In the genomic region with DNA sequence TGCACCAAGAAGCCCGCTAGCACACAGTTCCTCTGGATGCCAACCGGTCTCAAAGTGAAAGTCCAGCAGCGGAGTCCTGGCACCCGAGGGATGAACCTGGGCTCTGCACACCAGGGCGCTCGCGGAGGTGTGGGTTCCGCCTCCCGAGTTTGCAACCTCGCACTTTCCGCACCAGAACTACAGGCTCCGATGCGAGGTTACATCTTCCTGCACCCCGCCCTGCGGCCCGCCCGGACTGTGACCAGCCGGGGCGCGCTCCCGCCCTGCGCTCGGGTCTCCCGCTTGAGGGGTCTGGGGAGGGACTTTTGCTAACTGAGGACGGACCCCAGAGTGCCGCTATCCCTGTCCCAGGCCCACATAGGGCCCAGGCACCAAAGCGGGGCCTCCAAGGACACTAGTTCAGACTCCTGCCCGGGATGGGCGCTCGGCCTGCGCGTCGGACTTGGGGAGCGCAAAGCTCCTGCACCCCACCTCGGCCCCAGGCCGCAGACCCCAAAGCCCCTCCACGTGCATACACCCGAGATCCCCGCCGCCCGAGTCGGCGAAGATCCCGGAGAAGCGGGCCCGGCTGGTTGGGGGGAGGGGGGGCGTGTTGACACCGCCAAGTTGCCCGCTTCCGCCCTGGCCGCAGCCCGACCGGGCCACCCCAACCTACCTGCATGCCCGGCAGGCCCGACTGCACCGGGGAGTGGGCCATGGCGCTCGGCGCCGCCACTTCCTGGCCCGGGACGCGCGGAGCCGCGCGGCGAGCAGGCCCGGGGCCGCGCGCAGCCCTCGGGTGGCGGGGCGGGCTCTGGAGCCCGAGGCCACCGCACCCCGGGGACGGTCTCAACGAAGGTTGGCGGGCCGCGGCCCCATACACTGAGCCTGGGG, we compare ENCODE assay signal across 8 mouse cellular contexts. TPM values are rescaled to one million over a fixed set of nuclear protein-coding genes. Genes with fewer than 3 reads are reported as not detected.
DNase-seq lines count a peak whose midpoint lies in the region; ATAC-seq and TF ChIP-seq lines count a peak whose summit lies in the region.

No protein-coding gene starts in this region.

- CTCF ChIA-PET in Patski (lab: Charles Lee): no interaction called here

- peak; percentile 54 for ATAC-seq in Patski
- ATAC-seq in granulocyte monocyte progenitor cell, adult 5-6 weeks (replicated peaks; ENCODE audit: poor library complexity, severe bottlenecking): peak; percentile 38
- peak; percentile 86 for ATAC-seq in intestine, embryonic 15.5 days
- peak; percentile 73 for ATAC-seq in liver, embryonic 16.5 days (ENCODE audit: low read depth)

- peak overlapping the region; percentile 96 for H3K9ac ChIP-seq in intestine, embryonic 15.5 days
- H3K9ac ChIP-seq in liver, embryonic 16.5 days (ENCODE audit: low read depth, low read length): peak overlapping the region; percentile 98

- H3K36me3 ChIP-seq in intestine, embryonic 15.5 days: no peaks in the 10 kb centered on the region
- peaks cover 4% of the 10 kb centered on the region for H3K36me3 ChIP-seq in liver, embryonic 16.5 days (ENCODE audit: control insufficient read depth, insufficient read depth)
- H3K36me3 ChIP-seq in thymus, adult 2 months (ENCODE audit: control insufficient read depth, insufficient read depth, low read length): no peaks in the 10 kb centered on the region

- no peak for TF ChIP-seq CTCF in Patski (IDR thresholded peaks at IDR 0.05)
- TF ChIP-seq CTCF in thymus, adult 2 months (IDR thresholded peaks at IDR 0.05; ENCODE audit: borderline replicate concordance, control insufficient read depth, extremely low read depth, insufficient read depth, low read length, poor library complexity): no peak; the same call in 1 of the 2 replicates

- H3K4me2 ChIP-seq in intestine, embryonic 15.5 days (replicated peaks): peak overlapping the region; percentile 86
- peak overlapping the region; percentile 96 for H3K4me2 ChIP-seq in liver, embryonic 16.5 days (ENCODE audit: low read depth, low read length)

- TF ChIP-seq POLR2A in thymus, adult 2 months (IDR thresholded peaks at IDR 0.05; ENCODE audit: control insufficient read depth, extremely low read depth, insufficient read depth, low read length, poor library complexity): no peak; the same call in 1 of the 2 replicates

- peaks cover 21% of the 10 kb centered on the region for H3K4me1 ChIP-seq in intestine, embryonic 15.5 days (replicated peaks)
- peaks cover 42% of the 10 kb centered on the region for H3K4me1 ChIP-seq in liver, embryonic 16.5 days (ENCODE audit: control insufficient read depth, low read depth, low read length)
- peaks cover 20% of the 10 kb centered on the region for H3K4me1 ChIP-seq in thymus, adult 2 months (replicated peaks; ENCODE audit: control insufficient read depth, insufficient read depth, low read length)

- no peaks in the 10 kb centered on the region for H3K27me3 ChIP-seq in Patski
- H3K27me3 ChIP-seq in intestine, embryonic 15.5 days (replicated peaks): no peaks in the 10 kb centered on the region
- H3K27me3 ChIP-seq in liver, embryonic 16.5 days (ENCODE audit: control insufficient read depth, insufficient read depth, low read depth, low read length): no peaks in the 10 kb centered on the region; the same call in 1 of the 2 replicates
- no peaks in the 10 kb centered on the region for H3K27me3 ChIP-seq in thymus, adult 2 months (ENCODE audit: control insufficient read depth, insufficient read depth, low read length)

- peak; percentile 63 for DNase-seq in 3T3-L1 (ENCODE audit: low read depth, low spot score)
- no peak for DNase-seq in Patski (ENCODE audit: low read depth, low spot score)
- DNase-seq in cerebellum, postnatal 36 days: peak; percentile 32 to 44
- peak; percentile 82 for DNase-seq in neural tube, embryonic 10.5 days (ENCODE audit: extremely low spot score, low spot score)
- peak; percentile 72 for DNase-seq in thymus, adult 2 months

- peak overlapping the region; percentile 98 for H3K4me3 ChIP-seq in intestine, embryonic 15.5 days (replicated peaks)
- H3K4me3 ChIP-seq in liver, embryonic 16.5 days (ENCODE audit: low read depth, low read length): peak overlapping the region; percentile 97
- H3K4me3 ChIP-seq in thymus, adult 2 months (ENCODE audit: control insufficient read depth, insufficient read depth, low read length): peak overlapping the region; percentile 92

- under 1% methylated on average over 83 of the region's 83 CpGs for WGBS in intestine, embryonic 15.5 days
- WGBS in liver, embryonic 16.5 days (ENCODE audit: insufficient replicate concordance): under 1% methylated on average over 81 of the region's 83 CpGs
- under 1% methylated on average over 82 of the region's 83 CpGs for WGBS in thymus, adult 2 months

- in situ Hi-C loops in Patski (cut with MboI; ENCODE audit: low pct_unique_long_range_greater_than_20kb): no loop called here

- POLR2A ChIA-PET in Patski (lab: Charles Lee): interaction anchor here (1.0 kb wide), 1 partner anchor 23 kb away, joined by 4 read pairs; no protein-coding TSS in a partner anchor

- H3K9me3 ChIP-seq in intestine, embryonic 15.5 days: no peaks in the 10 kb centered on the region
- H3K9me3 ChIP-seq in liver, embryonic 16.5 days (replicated peaks; ENCODE audit: control insufficient read depth, low read length): no peaks in the 10 kb centered on the region

- H3K27ac ChIP-seq in intestine, embryonic 15.5 days: peak overlapping the region; percentile 98
- H3K27ac ChIP-seq in liver, embryonic 16.5 days (ENCODE audit: low read length): peak overlapping the region; percentile 83
- H3K27ac ChIP-seq in thymus, adult 2 months (ENCODE audit: control insufficient read depth, insufficient read depth, low read length): peak overlapping the region; percentile 45

RNA-seq across cellular contexts. Expression of a gene that starts 1.3 kb away (rescaled TPM):
- 94.0 TPM for polyA plus RNA-seq in Patski (2021)
- total RNA-seq in granulocyte monocyte progenitor cell, adult 5-6 weeks (2014; fragmentation: Nextera tagmentation): 87.1 and 141 TPM in 2 replicates
- 63.5 and 70.6 TPM in 2 replicates for total RNA-seq in granulocyte monocyte progenitor cell, adult 5-6 weeks (2017)
- 41.3 and 43.7 TPM in 2 replicates for polyA plus RNA-seq in intestine, embryonic 15.5 days (2015; fragmentation: Nextera tagmentation; extraction: Ambion mirVana)
- polyA plus RNA-seq in liver, embryonic 16.5 days (2015; fragmentation: Nextera tagmentation; extraction: Ambion mirVana): 24.3 and 26.1 TPM in 2 replicates
- polyA plus RNA-seq in thymus, adult 2 months (2012; rRNA removed): 54.9 and 57.1 TPM in 2 replicates

Comparison
In these comparisons a context has a peak if more than half of its experiments do, and no peak if none do; other contexts are left out.
1. H3K27ac ChIP-seq: peak in every context shown above with its lines; median percentile 98 in intestine, embryonic 15.5 days; 83 in liver, embryonic 16.5 days; 45 in thymus, adult 2 months.